Mouse (Mus musculus): ENCODE results near the gene Afg3l1.
"Not testable (repeated sequence)": the region's sequence is repeated elsewhere in the genome, so short reads cannot be mapped to it uniquely, and the experiment has no call there.

The Afg3l1 gene

GRCm38 (mm10) chr8:123518172-123518571 is 40.5 kb downstream of the Afg3l1 start:
- no peak for DNase-seq

GRCm38 (mm10) chr8:123518667-123519066 is 41.0 kb downstream of the Afg3l1 start, which contains the start of gene Gas8:
TSS of gene Gas8 (plus strand) at chr8:123518834.
- DNase-seq = peak; percentile 88

- not testable (repeated sequence) for DNase-seq
Measured at GRCm38 (mm10) chr8:123520048-123520447, 42.3 kb downstream of the Afg3l1 start.

GRCm38 (mm10) chr8:123527720-123528489 is 50.2 kb downstream of the Afg3l1 start:
- DNase-seq = no peak

GRCm38 (mm10) chr8:123536242-123536989 is 58.7 kb downstream of the Afg3l1 start:
- DNase-seq = no peak

GRCm38 (mm10) chr8:123536990-123537380 is 59.3 kb downstream of the Afg3l1 start:
- DNase-seq = no peak

- DNase-seq = not testable (repeated sequence)
Measured at GRCm38 (mm10) chr8:123537641-123538040, 59.9 kb downstream of the Afg3l1 start.

Measured in right cerebral cortex, postnatal 25 days (tissue).